Mouse (Mus musculus): Measurements from ENCODE around the gene Gm11634. TPM values are rescaled to one million over a fixed set of nuclear protein-coding genes. Genes with fewer than 3 reads are reported as not detected.
A peak's percentile ranks its signal among the peaks of the same experiment; 100 is the strongest.
"Not testable (repeated sequence)": the region's sequence is repeated elsewhere in the genome, so short reads cannot be mapped to it uniquely, and the experiment has no call there.

The Gm11634 gene
- polyA plus RNA-seq, 1 experiment from 2014 or later: not detected

DNA sequence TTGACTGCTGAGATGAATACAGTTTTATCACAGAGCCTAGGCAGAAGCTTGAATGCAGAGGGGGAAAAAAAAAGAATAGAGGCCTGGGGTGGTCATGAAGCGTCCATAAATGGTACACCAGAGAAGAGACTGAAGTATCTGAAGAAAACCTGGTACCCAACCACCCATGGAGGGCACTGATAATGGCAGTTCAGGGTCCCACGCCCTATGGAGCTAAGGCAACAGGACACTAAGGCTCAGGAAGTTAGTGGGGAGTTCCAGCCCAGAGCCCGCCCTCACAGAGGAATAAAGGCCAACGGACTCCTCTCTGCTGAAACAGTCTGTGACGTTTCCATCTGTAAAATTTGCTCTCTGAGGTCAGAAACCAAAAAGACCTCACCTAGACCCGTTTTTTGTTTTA is 16.3 kb upstream of the Gm11634 start:
- Histone ChIP-seq H3K9ac (ENCODE audit: low read length) (no peak overlapping the region), H3K27me3 (ENCODE audit: control insufficient read depth, insufficient read depth, low read length) (no peaks in the 10 kb centered on the region), H3K4me2 (ENCODE audit: low read length) (no peak overlapping the region), H3K36me3 (ENCODE audit: control insufficient read depth, insufficient read depth, low read length) (no peaks in the 10 kb centered on the region), H3K27ac (replicated peaks in 1 of 2; ENCODE audit: control insufficient read depth in 1 of 2, insufficient read depth in 1 of 2, low read depth in 2 of 2, low read length in 2 of 2) (no peak overlapping the region), H3K9me3 (ENCODE audit: control insufficient read depth, low read length) (no peaks in the 10 kb centered on the region), H3K4me1 (ENCODE audit: control insufficient read depth in 2 of 2, insufficient read depth in 2 of 2, low read length in 2 of 2) (peaks cover 15 to 17% of the 10 kb centered on the region in 2 experiments; a peak in 3 of 4 replicates), H3K4me3 (ENCODE audit: control insufficient read depth in 1 of 2, insufficient read depth in 1 of 2, low read depth in 1 of 2, low read length in 2 of 2) (no peak overlapping the region)
- ATAC-seq (ENCODE audit: insufficient number of reproducible peaks, insufficient read depth, low FRiP score, low read depth): no peak
- WGBS: 73% methylated on average over 6 of the region's 6 CpGs

DNA sequence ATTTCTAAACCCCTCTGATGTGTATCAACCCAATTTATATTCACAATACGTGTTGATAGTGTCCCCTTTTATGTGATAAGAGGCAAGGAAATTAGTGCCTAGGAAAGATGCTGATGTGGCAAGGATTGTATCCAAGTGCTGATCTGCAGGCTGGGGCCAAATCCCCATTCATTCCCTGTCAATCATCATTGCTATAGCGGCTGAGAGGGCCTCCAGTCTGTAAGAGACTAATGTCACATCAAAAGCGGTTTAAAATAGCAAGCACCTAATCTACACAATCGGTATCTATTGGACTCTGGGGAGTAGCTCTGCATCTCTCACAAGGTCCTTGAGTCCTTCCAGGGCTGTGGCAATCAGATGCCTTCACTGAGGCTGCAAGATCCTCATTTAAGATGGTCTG is 15.1 kb upstream of the Gm11634 start:
- Histone ChIP-seq H3K27ac (replicated peaks in 1 of 2; ENCODE audit: control insufficient read depth in 1 of 2, insufficient read depth in 1 of 2, low read depth in 2 of 2, low read length in 2 of 2) (no peak overlapping the region), H3K4me3 (ENCODE audit: control insufficient read depth in 1 of 2, insufficient read depth in 1 of 2, low read depth in 1 of 2, low read length in 2 of 2) (no peak overlapping the region), H3K36me3 (ENCODE audit: control insufficient read depth, insufficient read depth, low read length) (no peaks in the 10 kb centered on the region), H3K4me2 (ENCODE audit: low read length) (no peak overlapping the region), H3K4me1 (ENCODE audit: control insufficient read depth in 2 of 2, insufficient read depth in 2 of 2, low read length in 2 of 2) (peaks cover 16 to 22% of the 10 kb centered on the region in 2 experiments; a peak in 3 of 4 replicates), H3K9ac (ENCODE audit: low read length) (no peak overlapping the region), H3K9me3 (ENCODE audit: control insufficient read depth, low read length) (no peaks in the 10 kb centered on the region), H3K27me3 (ENCODE audit: control insufficient read depth, insufficient read depth, low read length) (no peaks in the 10 kb centered on the region)
- WGBS: 33% methylated on average over 4 of the region's 4 CpGs
- ATAC-seq (ENCODE audit: insufficient number of reproducible peaks, insufficient read depth, low FRiP score, low read depth): no peak

DNA sequence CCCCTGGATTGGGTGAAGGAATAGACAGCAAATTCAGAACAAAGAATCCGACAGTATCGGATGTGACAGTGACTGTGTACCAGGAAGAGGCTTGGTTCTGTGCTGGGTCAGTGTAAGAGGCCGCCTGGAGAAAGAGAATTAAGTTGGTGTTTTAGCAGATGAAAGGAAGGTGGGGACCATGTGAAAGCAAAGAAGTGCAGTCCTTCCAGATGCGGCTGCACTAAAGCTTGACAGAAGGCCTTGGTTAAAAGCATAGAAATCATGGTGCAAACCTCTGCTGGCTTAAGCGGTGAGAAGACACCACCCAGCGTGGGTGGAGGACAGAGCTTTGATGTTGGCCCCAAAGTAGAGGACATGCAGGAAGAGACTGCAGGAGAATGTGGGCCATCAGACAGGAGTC is 14.5 kb upstream of the Gm11634 start:
- no peaks in the 10 kb centered on the region for H3K9me3 ChIP-seq (ENCODE audit: control insufficient read depth, low read length)
- H3K9ac ChIP-seq (ENCODE audit: low read length): no peak overlapping the region; the same call in 1 of the 2 replicates
- no peaks in the 10 kb centered on the region for H3K36me3 ChIP-seq (ENCODE audit: control insufficient read depth, insufficient read depth, low read length)
- no peak for ATAC-seq (ENCODE audit: insufficient number of reproducible peaks, insufficient read depth, low FRiP score, low read depth)
- peaks cover 16 to 22% of the 10 kb centered on the region in 2 experiments; a peak in 3 of 4 replicates for H3K4me1 ChIP-seq (ENCODE audit: control insufficient read depth in 2 of 2, insufficient read depth in 2 of 2, low read length in 2 of 2)
- 63% methylated on average over 6 of the region's 6 CpGs for WGBS
- H3K27ac ChIP-seq (replicated peaks in 1 of 2; ENCODE audit: control insufficient read depth in 1 of 2, insufficient read depth in 1 of 2, low read depth in 2 of 2, low read length in 2 of 2): no peak overlapping the region
- H3K4me3 ChIP-seq (ENCODE audit: control insufficient read depth in 1 of 2, insufficient read depth in 1 of 2, low read depth in 1 of 2, low read length in 2 of 2): no peak overlapping the region
- no peaks in the 10 kb centered on the region for H3K27me3 ChIP-seq (ENCODE audit: control insufficient read depth, insufficient read depth, low read length)
- no peak overlapping the region for H3K4me2 ChIP-seq (ENCODE audit: low read length)

DNA sequence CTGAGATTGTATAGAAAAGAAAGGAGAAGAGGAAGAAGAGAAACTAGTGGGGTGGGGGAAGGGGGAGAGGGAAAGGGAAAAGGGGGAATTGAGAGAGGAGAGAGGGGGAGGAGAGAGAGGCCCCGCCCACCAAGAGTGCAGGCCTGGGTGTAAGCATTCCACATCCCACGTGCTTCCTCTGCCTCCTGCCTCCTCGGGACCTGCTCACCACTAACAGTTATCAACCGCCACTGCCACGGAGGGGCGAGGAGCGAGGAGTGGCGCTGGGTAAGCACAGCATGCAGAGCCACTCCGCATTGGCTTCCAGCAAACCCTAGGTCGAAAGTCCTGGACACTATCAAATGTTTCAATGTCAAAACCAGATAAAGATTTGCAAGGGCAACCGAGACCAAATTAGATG is 11.4 kb upstream of the Gm11634 start:
- no peaks in the 10 kb centered on the region for H3K9me3 ChIP-seq (ENCODE audit: control insufficient read depth, low read length)
- ATAC-seq (ENCODE audit: insufficient number of reproducible peaks, insufficient read depth, low FRiP score, low read depth): peak; percentile 59; the same call in 1 of the 2 replicates
- no peak overlapping the region for H3K9ac ChIP-seq (ENCODE audit: low read length)
- H3K4me2 ChIP-seq (ENCODE audit: low read length): peak overlapping the region; percentile 59
- H3K27ac ChIP-seq (replicated peaks in 1 of 2; ENCODE audit: control insufficient read depth in 1 of 2, insufficient read depth in 1 of 2, low read depth in 2 of 2, low read length in 2 of 2): no peak overlapping the region
- no peak overlapping the region for H3K4me3 ChIP-seq (ENCODE audit: control insufficient read depth in 1 of 2, insufficient read depth in 1 of 2, low read depth in 1 of 2, low read length in 2 of 2)
- H3K36me3 ChIP-seq (ENCODE audit: control insufficient read depth, insufficient read depth, low read length): no peaks in the 10 kb centered on the region
- H3K27me3 ChIP-seq (ENCODE audit: control insufficient read depth, insufficient read depth, low read length): no peaks in the 10 kb centered on the region
- WGBS: 3% methylated on average over 11 of the region's 11 CpGs
- H3K4me1 ChIP-seq (ENCODE audit: control insufficient read depth in 2 of 2, insufficient read depth in 2 of 2, low read length in 2 of 2): peaks cover 7 to 15% of the 10 kb centered on the region in 2 experiments; a peak in 3 of 4 replicates

DNA sequence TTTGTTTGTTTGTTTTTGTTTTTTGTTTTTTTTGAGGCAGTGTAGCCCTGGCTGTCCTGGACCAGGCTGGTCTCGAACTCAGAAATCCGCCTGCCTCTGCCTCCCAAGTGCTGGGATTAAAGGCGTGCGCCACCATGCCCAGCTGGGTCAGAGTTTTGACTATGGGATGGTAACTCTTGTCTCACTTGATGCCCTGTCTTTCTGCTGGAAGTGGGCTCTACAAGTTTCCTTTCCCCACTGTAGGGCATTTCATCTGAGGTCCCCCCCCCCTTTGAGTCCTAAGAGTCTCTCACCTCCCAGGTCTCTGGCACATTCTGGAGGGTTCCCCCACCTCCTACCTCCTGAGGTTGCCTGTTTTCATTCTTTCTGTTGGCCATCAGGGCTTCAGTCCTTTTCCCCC is 8.1 kb upstream of the Gm11634 start:
- not testable (repeated sequence) for ATAC-seq (ENCODE audit: insufficient number of reproducible peaks, insufficient read depth, low FRiP score, low read depth); H3K4me2 ChIP-seq (ENCODE audit: low read length); H3K9me3 ChIP-seq (ENCODE audit: control insufficient read depth, low read length); H3K36me3 ChIP-seq (ENCODE audit: control insufficient read depth, insufficient read depth, low read length); H3K27ac ChIP-seq (replicated peaks in 1 of 2; ENCODE audit: control insufficient read depth in 1 of 2, insufficient read depth in 1 of 2, low read depth in 2 of 2, low read length in 2 of 2); H3K9ac ChIP-seq (ENCODE audit: low read length); H3K4me3 ChIP-seq (ENCODE audit: control insufficient read depth in 1 of 2, insufficient read depth in 1 of 2, low read depth in 1 of 2, low read length in 2 of 2); H3K27me3 ChIP-seq (ENCODE audit: control insufficient read depth, insufficient read depth, low read length)
- peaks cover 7 to 11% of the 10 kb centered on the region in 2 experiments; a peak in 3 of 4 replicates for H3K4me1 ChIP-seq (ENCODE audit: control insufficient read depth in 2 of 2, insufficient read depth in 2 of 2, low read length in 2 of 2)
- 86% methylated on average over 4 of the region's 4 CpGs for WGBS

DNA sequence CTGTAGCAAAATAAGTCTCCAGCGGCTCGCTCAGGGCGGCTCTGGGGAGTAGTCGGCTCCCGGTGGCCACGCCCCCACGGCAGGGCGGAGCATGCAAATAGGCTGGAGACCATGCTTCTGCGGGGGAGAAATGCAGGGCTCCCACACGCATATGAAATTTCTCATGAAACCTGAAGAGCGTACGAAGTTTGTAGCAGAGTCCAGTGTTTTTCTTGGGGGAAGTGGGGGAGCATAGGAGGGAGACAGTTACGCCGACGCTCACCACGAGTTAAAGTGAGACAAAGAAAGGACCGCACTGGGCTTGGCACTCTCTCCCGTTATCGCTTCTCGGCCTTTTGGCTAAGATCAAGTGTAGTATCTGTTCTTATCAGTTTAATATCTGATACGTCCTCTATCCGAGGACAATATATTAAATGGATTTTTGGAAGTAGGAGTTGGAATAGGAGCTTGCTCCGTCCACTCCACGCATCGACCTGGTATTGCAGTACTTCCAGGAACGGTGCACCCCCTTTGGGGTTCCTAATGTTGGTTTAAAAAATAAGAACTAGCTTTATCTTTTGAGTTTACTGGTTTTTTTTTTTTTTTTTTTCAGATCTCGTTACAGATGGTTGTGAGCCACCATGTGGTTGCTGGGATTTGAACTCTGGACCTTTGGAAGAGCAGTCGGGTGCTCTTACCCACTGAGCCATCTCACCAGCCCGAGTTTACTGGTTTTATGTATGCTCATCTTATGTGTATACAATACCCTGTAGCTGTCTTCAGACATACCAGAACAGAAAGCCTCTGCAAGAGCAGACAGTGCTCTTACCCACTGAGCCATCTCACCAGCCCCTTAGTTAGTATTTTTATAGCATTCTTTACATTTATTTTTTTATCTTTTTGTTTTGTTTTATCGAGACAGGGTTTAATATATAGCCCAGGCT is 5.7 kb upstream of the Gm11634 start:
- H3K27me3 ChIP-seq (ENCODE audit: control insufficient read depth, insufficient read depth, low read length); H3K36me3 ChIP-seq (ENCODE audit: control insufficient read depth, insufficient read depth, low read length); H3K9me3 ChIP-seq (ENCODE audit: control insufficient read depth, low read length); H3K4me1 ChIP-seq (ENCODE audit: control insufficient read depth in 2 of 2, insufficient read depth in 2 of 2, low read length in 2 of 2): not testable (repeated sequence)
- WGBS: 1% methylated on average over 30 of the region's 30 CpGs
- Histone ChIP-seq H3K4me2 (ENCODE audit: low read length) (peak overlapping the region; percentile 59), H3K27ac (replicated peaks in 1 of 2; ENCODE audit: control insufficient read depth in 1 of 2, insufficient read depth in 1 of 2, low read depth in 2 of 2, low read length in 2 of 2) (peak overlapping the region in 1 of 2 experiments; percentile 82; a peak in 2 of 4 replicates), H3K4me3 (ENCODE audit: control insufficient read depth in 1 of 2, insufficient read depth in 1 of 2, low read depth in 1 of 2, low read length in 2 of 2) (peak overlapping the region; percentile 24 to 34; a peak in 3 of 4 replicates), H3K9ac (ENCODE audit: low read length) (peak overlapping the region; percentile 51; the same call in 1 of the 2 replicates)
- peak; percentile 59 for ATAC-seq (ENCODE audit: insufficient number of reproducible peaks, insufficient read depth, low FRiP score, low read depth)

DNA sequence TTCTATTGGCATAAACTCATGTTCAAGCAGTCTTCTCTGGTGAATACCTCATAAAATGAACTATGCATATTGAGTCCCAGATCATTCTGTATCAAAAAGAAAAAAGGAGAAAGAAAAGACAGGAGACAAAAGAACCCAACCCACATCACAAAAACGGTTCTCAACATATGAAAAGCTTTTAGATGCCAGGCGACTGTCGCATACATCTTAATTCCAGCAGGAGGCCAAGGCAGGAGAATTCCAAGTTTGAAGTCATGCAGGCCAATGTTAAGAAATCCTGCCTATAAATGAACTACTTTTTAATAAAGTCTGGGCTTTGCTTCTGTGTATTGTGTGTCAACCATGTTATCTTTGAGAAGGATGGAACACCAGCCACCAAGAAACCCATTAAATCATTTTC is 5.1 kb upstream of the Gm11634 start:
- H3K27ac ChIP-seq (replicated peaks in 1 of 2; ENCODE audit: control insufficient read depth in 1 of 2, insufficient read depth in 1 of 2, low read depth in 2 of 2, low read length in 2 of 2): no peak overlapping the region
- H3K4me2 ChIP-seq (ENCODE audit: low read length): peak overlapping the region; percentile 59; the same call in 1 of the 2 replicates
- H3K4me1 ChIP-seq (ENCODE audit: control insufficient read depth in 2 of 2, insufficient read depth in 2 of 2, low read length in 2 of 2): no peaks in the 10 kb centered on the region
- no peak for ATAC-seq (ENCODE audit: insufficient number of reproducible peaks, insufficient read depth, low FRiP score, low read depth)
- H3K36me3 ChIP-seq (ENCODE audit: control insufficient read depth, insufficient read depth, low read length): no peaks in the 10 kb centered on the region
- peaks cover 3% of the 10 kb centered on the region; the same call in 1 of the 2 replicates for H3K27me3 ChIP-seq (ENCODE audit: control insufficient read depth, insufficient read depth, low read length)
- no peaks in the 10 kb centered on the region for H3K9me3 ChIP-seq (ENCODE audit: control insufficient read depth, low read length)
- no peak overlapping the region for H3K4me3 ChIP-seq (ENCODE audit: control insufficient read depth in 1 of 2, insufficient read depth in 1 of 2, low read depth in 1 of 2, low read length in 2 of 2)
- 3% methylated on average over 3 of the region's 3 CpGs for WGBS
- H3K9ac ChIP-seq (ENCODE audit: low read length): no peak overlapping the region

All from heart, embryonic 14.5 days (tissue).